Mouse (Mus musculus): ENCODE results near the gene Aptx. TPM values are rescaled to one million over a fixed set of nuclear protein-coding genes. Genes with fewer than 3 reads are reported as not detected.

Gene Aptx
- 16.3 and 24.9 TPM in 2 replicates for total RNA-seq (2021)
- long read RNA-seq, full-length matches to known transcripts = 4 of 8 reads
- long read RNA-seq, partial matches to known transcripts = 0 of 8 reads
- long read RNA-seq, other reads (novel, unspliced or antisense) = 4 of 8 reads

DNA sequence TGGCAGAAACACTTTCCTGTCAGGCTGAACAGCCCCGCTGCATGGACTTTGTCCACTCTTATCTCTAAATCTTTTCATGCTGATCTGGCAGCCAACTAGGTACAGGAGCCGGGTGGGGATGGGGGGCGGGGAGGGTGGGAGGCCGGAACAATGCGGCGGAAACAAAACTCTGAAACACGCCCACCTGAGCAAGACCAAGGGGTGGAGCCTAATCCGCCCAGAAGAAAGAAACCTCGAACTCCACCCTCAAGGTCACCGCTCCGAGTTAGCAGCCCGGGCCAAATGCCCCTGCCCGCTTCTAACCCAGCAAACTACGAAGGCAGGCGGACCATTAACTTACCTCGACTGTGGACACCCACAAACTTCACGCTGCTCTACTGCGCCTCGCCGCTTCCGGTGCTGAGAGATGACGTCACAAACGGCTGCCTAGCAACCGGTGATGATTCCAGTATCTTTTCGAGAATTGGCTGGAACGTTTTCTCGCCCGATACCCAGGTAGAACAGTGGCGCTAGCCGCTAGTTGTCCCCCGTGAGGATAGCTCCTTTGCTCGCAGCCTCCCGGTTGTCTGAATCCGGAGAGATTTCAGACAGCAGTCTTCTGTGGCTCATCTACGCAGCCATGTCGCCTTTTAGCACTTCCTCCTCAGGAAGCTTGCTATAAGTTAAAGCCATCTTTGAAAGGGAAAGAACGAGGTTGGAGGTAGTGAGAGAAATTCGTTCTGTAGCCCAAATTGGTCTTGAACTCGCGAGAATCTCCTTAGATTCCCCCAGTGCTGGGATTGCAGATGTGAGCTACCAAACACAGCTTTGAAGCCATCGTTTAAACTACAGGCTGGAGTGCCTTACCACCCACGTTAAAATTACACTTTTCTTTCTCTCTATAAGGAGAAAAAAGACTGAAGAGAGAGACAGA is at the start of gene Aptx:
Aptx (minus strand) TSS at position 398 of the 913 bp plus-strand sequence.
- peak; percentile 91 for DNase-seq

DNA sequence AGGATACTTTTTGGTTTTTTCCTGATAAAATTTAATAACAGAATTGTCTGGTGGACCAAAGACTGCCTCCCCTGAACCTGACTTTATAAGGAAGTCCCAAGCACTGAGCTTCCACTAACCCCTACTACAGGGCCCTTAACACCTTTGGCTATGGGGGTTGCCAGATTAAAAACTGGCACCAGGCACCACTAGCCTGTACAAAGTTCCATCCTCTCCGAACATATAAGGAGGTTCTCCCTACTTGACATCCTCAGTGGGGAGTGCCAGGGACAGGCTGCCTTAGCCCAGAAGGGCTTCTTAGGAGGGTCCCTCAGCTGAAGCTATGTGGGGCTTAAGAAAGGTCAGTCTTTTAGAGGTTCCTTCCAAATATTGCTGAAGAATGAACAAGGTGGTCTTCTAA is 32.4 kb upstream of the Aptx start:
- DNase-seq = no peak

DNA sequence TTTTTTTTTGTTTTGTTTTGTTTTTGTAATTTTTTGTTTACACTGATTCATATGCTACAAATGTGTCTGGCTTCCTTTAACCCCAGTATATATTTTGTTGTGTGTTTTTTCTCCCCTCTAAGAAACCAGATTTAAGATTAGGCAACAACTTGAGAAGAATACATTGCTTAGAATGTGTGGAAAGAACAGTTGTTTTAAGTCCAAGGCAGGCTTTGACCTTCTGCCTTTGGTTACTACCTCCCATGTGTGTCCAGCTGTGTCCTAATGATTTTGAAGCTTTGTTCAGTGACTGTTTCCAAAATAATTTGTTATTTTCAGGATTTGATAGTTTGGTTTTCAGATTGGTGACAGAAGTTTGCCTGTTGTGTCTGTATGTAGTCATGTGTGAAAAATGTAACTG is 28.3 kb upstream of the Aptx start:
- DNase-seq = no peak

DNA sequence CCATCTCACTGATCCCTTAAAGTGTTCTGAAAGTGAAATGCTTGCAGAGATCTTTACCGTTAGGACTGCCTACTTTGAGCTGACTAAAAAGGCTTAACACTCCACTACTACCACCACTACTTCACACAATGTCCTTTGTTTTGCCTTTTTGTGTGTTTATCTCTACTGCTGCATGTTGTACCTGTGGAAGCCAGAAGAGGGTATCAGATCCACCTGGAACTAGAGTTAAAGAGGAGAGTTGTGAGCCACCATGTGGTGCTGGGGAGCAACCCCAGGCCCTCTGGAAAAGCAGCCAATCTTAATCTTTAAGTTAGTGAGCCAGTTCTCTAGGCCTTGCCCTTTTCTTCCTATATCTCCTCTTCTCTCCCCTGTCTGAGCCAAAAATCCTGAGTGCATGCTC is 24.3 kb upstream of the Aptx start:
- no peak for DNase-seq

DNA sequence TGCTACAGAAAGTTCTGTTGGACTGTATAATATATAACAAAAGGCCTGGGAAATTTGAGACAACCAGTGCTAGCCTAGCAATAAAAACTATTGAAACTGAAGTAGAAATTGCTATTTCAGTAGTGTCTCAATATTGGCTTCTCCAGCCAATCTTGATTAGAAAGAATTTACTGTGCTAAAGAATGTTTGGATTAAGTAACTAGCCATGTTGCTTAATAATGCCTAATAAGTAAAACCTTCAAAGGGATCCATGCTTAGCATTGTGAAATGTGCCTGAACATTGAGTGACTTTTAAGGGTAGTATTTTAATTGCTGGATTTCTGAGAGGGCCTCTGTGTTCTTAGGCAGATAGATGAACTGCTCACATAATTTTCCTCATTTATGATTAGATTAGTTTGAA is 22.6 kb upstream of the Aptx start:
- DNase-seq = no peak

DNA sequence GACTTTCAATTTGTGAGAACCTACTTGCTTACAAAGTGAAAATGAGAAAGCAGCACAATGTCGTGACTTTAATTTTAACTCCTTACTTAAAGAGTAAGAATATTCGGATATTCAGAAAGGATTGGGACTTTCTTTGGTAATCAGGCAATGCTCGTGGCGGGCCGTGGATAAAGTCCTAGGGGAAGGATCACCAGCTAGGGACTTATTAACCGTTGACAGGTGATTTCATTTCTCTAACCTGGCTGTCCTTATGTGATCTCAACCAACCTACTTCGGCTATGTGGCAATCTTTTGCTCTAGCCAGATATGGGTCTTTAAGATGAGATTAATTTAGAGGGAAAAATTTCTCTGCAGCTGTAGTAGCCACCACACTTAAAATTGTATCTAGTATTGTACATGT is 22.1 kb upstream of the Aptx start:
- DNase-seq = no peak

DNA sequence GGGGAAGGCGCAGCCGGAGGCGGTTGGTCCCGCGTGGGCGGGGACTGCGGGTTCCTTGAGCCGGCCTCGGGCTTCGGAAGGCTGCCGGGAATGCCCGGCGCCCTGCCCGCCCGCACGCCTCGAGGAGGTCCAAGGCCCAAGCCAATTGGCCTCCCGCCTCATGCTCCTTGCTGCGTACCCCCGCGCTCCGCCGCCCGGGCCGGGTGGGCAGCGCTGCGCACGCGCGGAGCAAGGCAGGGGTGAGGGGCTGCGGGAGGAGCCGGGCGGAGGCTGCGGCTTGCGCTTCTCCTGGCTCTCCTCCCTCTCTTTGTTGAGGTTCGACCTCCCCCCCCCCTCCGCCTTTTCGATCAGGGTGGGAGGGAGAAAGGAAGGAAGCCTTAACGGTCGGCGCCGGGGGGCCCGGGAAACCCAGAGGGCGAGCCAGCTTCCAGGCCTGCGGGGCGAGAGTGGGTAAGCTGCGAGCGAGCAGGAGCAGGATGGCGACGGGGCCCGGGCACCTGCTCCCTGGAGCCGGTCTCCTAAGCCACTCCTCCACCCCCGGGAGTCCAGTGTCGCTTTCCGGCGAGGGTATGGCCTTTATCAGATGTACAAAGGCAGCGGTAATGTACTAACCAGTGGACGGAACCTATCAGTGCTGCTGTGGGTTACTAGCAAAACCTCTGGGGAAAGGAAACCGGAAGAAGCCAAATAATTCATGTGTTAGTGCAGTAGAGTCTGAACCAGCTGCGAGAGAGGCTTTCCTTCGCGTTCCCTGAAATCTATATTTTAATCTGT is 19.9 kb upstream of the Aptx start:
- peak; percentile 75 for DNase-seq

DNA sequence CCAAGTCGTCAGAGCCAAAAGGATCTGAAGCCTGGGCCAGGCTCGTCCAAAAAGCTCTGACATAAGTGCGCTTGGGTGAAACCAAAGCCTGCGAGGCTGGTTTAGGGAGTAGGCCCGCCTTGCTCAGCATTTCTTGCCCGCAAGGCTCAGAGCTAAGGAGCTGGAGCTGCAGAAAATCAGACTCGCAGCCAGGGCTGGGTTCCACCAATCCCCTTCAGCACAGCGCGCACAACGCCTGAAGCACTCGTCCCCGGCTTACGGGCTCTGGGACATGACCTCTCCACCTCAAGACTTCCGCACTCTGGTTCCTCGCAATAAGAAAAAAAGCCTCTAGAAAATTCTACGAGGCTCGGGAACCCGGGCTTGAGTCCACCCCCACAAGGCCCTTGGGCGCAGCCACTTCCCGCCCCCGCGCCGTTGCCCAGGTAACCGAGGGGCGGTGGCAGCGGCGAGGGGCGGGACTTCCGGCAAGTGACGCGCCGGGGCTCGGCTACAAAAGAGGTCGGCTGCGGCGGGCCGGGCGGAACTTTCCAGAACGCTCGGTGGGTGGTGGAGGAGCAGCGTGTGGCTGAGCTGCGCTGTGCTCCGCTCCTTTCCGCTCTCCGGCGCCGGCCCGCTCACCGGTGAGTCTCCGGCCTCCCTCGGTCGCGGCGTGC is 19.1 kb upstream of the Aptx start, which contains the start of gene Dnaja1:
Dnaja1 (plus strand) TSS at position 140 of the 656 bp plus-strand sequence.
- peak; percentile 99 for DNase-seq

DNA sequence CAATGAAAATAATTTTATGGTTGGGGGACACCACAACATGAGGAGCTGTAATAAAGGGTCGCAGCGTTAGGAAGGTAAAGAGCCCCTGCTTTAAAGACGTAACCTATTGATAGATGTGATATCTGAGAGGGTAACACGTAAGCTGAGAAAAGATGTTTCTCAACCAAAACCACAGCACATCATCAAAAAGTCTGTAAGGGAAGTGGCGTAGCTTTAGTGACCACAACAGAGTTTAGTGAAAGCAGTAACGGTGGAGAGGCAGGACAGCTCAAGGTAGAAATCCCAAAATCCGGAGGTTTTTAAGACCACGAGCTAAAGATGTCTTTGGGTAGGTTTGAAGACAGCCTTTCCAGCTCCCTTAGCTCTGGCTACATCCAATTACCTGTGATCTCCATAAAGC is 17.9 kb upstream of the Aptx start:
- DNase-seq = no peak

DNA sequence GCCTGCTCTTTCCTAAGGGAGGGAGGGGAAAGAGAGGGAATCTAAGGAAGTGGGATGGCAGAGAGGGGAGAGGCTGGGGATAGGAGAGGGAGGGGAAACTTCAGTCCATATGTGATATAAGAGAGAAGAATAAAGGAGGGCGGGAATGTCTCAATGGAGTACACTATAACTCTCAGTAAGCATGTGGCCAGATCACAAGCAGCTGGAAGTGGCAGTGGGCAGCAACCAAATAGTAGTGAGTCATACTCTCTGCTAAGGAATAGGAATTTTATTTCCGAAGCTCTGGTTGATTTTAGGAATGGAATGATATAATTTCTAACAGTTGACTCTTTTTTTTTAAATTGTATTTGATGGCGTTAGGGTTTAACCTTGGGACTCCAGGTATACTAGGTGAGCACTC is 14.1 kb upstream of the Aptx start:
- no peak for DNase-seq

DNA sequence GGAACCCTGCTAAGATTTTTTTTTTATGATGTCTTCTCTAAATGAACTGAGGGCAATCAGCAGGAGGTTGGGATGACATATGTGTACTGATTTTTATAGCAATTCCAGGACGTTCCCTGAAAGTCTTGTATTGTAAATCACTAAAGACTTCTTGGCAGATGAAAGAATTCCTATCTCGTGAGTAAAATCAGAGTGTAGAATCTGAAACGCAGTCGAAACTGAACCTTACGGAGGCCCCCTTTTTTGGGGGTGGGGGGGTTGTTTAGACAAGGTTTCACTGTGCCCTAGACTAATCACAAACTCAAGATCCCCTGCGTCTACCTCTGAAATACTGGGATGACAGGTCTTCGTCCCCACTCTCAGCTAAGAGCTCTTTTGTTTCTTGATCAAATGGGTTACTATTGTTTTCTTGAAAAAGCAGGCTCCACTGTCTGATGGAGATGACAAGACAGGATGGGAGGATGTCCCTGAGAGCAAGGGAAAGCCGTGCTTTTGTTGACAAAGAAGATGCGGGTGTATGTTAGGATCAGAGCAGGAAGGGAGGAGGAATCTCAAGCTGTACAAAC is 799 bp upstream of the Aptx start:
- no peak for DNase-seq

DNA sequence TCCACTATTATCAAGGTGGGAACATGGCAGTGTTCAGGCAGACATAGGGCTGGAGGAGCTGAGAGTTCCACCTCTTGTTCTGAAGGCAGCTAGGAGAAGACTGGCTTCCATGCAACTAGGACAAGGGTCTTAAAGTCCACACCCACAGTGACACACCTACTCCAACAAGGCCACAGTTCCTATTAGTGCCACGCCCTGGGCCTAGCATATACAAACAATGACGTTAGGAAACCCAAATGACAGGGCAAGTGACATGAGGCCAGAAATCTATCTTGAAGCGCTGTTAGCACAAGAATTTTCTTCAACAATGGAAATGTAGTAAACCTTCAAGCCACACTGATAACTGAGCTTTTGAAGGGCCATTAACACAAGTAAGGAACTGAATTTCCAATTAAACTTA is 1.2 kb downstream of the Aptx start:
- DNase-seq = no peak

DNA sequence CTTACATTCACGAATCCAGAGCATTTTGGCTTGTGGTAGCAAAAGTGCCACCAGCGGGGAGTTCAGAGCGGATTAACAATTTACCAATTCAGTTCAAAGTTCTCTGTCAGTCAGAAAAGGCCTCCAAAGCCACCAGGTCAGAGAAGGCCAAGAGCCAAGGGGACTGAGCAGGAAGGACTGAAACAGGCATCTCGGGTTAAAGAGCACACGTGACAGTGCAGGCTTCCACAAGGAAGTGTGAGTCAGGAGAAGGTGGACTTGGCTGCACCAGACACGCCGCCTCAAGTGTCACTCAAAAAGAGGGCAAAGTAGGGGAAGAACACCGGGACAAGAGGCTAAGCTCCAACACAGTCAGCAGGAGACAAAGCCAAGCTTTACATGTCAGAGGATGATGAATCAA is 2.8 kb downstream of the Aptx start:
- peak; percentile 13 for DNase-seq

DNA sequence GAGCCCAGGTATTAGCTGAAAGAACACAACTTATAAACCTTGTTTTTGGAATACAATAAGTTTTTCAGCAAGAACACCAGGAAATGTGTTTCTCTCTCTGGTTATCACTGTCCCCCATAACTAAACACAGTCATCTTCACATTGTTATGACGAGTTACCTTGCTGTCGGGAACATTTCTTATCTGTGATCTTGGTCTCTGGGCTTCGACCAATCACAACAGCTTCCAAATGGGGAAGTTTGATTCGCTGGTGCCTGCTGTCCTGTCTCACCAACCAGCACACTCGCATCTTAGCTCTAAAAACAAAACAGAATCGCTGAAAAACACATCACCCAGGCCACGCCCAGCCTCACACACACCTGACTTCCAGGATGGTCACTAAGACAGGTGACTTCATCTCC is 5.9 kb downstream of the Aptx start:
- no peak for DNase-seq

DNA sequence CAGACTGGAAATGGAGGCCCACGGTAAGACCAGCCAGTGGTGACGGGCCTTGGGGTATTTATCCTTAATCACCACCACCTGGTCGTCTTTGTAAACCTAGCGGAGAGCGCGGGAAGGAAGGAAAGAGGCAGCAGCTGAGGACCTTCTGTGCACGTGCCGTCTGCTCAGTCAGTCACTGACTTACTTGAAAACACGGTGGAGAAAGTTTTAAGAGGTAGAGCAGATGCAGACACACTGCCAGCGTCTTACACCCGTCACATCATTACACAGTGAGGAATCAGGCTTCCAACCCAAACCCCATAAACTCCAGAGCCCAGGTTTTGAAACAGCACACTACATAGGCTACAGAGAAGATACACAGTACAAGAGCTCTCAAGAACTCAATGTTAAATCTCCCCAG is 11.9 kb downstream of the Aptx start:
- DNase-seq = no peak

DNA sequence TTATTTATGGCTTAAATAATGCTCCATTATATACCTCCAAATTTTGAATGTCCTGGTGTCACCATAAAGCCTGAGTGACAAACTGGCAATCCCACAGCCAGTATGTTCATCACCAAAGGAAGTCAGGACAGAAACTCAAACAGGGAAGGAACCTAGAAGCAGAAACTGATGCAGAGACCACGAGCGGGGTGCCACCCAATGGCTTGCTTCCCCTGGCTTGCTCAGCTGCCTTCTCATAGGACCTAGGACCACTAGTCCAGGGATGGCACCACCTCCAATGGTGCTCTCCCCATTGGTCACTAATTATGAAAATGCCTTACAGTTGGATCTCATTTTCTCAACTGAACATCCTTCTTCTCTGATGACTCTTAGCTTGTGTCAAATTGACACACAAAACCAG is 19.7 kb downstream of the Aptx start:
- no peak for DNase-seq

DNA sequence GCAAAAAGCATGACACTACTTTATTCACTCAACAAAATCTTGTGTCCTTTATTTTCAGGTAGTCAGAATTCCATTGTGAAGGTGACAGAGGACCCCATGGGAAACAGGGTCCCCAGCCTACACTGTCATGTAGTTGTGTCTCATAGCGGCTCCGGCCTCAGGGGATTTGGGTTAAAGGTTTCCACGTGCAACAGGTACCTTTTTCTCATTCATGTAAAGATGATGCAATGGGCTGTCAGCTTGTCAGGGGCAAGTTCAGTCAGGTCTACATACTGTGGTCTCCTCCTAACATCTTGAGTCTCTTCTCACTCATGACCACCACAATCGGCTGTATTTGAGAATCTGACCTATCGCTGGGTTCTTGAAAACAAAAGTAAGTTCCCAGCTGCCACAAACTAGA is 20.6 kb downstream of the Aptx start:
- no peak for DNase-seq

DNA sequence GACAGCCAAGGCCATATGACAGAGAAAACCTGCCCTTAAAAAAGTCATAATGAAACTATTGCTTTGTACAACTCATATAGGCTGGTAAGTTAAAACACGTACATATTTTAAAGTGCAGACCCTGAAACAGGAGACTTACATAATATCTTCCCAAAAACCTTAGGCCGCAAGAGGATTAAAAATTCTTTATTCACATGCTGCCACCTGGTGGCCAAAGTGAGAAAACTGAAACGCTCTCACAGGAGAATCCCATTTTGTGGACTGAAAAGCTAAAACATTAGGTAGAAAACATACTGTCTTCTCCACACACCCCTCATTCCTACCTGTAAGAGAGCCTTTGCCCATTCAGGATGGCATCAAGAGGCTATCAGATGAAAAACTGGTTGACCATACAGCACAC is 21.1 kb downstream of the Aptx start:
- peak; percentile 51 for DNase-seq

DNA sequence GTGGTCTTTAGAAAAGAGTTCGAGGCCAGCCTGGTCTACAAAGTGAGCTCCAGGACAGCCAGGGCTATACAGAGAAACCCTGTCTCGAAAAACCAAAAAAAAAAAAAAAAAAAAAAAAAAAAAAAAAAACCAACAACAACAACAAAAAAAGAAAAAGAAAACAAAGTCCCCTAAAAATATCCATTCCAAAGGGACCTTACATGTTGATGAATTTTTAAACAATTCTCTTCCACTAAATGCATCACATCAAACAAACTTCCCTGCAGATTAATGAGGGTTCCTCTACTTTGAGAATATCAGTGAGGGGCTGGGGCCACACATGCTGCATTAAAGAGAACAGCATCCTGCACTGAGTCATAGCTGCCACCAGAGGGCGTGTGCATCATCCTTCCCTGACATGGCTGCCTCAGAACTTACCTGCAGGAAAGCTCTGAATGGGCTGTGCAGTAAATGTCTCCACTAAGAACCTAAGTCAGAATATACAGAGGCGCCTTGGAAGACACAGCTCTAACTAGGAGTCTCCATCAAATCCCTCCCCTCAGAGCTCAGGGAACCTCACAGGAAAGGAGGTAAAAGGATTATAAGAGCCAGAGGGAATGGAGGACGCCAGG is 22.6 kb downstream of the Aptx start:
- DNase-seq = peak; percentile 22

DNA sequence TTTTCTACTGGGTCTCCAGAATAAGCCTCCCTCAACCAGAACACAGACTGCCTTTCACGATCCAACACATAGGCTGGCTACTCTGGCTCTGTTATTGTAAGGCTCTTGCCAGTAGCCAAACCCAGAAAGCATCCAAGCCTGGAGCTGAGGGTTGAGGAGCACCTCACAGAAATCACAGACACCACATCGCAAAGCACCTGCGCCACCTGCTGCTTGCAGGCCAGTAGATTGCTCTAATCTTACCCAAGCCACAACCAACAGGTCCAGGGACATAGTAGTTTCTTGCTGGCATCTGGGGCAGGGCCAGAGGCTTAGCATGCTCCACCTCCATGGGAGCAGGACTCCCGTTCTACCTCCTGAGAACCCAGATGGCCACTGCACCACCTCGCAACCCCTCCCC is 25.9 kb downstream of the Aptx start:
- peak; percentile 7 for DNase-seq

DNA sequence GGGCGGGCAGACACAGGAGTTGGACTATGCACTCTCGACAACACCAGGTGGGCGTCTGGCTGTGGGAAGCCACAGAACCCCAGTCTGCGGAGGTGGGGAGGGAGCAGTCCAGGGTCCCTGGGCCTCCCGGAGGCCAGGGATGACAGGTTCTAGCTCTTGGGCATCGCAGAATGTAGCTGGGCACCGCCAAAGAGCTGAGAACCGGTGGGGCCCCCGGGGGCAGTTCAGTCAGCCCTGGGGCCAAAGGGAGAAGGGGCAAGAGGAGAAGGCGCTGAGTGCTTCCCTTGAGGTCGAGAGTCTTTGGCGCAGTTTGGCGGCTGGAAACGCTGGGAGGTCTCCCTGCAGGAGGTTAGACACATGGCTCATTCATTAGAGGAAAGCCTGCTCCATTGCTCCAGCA is 26.7 kb downstream of the Aptx start:
- DNase-seq = no peak

DNA sequence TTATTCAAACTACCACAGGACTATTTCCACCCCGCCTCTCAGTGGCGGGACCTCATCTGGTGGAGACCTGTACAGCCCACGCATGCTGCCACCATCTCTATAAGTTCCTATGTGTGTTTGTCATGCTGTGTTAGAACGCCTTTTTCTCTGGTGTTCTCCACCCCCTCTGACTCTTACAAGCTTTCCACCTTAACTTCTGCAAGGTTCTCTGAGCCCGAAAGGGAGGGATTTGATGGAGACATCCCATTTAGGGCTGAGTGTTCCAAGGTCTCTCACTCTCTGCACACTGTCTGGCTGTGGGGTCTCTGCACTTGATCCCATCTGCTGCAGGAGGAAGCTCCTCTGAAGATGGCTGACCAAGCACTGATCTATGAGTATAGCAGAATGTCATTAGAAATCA is 29.5 kb downstream of the Aptx start:
- DNase-seq = no peak

All from adrenal gland, postnatal 25 days (tissue).